13 mouse cellular contexts compared by ENCODE assay signal in genomic region chr4:154983767-154984166, GRCm38 (mm10). TPM values are rescaled to one million over a fixed set of nuclear protein-coding genes. Genes with fewer than 3 reads are reported as not detected.
DNase-seq lines count a peak whose midpoint lies in the region; ATAC-seq lines count a peak whose summit lies in the region.
"Had no signal": no experiment of that assay in that cellular context is flagged by ENCODE, and none has a peak within 500 bp of the region (broad histone marks: within the 10 kb centered on the region; RNA-seq: fewer than 3 reads in every experiment).

No protein-coding gene starts in this region.

- peak overlapping the region; percentile 13; the same call in 1 of the 2 replicates for H3K4me3 ChIP-seq in forebrain, embryonic 10.5 days
- no peak overlapping the region for H3K4me3 ChIP-seq in forebrain, embryonic 16.5 days (replicated peaks; ENCODE audit: low read length)
- no peak overlapping the region for H3K4me3 ChIP-seq in hindbrain, embryonic 15.5 days

- DNase-seq in forebrain, embryonic 10.5 days (ENCODE audit: extremely low spot score, low spot score): no peak
- peak; percentile 32 for DNase-seq in retina, postnatal 1 day
- no peak for DNase-seq in retina, embryonic 14.5 days (ENCODE audit: low spot score)
- DNase-seq in layer of hippocampus, postnatal 36 days: no peak
- DNase-seq in lung, postnatal 4 days: no peak
- DNase-seq: B cell, adult 2 months; heart, postnatal 14 days; kidney, postnatal 25 days; left cerebral cortex, postnatal 4 days had no signal

- H3K27ac ChIP-seq in forebrain, embryonic 10.5 days: peak overlapping the region; percentile 17
- no peak overlapping the region for H3K27ac ChIP-seq in forebrain, embryonic 16.5 days (ENCODE audit: low read length)
- H3K27ac ChIP-seq in hindbrain, embryonic 15.5 days (replicated peaks): no peak overlapping the region

- no peak overlapping the region for H3K4me2 ChIP-seq in forebrain, embryonic 16.5 days (ENCODE audit: low read length)
- H3K4me2 ChIP-seq in hindbrain, embryonic 15.5 days: 0 out of 2 replicates have a peak overlapping the region, but pooled peaks have one; percentile 8

- H3K9ac ChIP-seq in forebrain, embryonic 16.5 days (replicated peaks; ENCODE audit: low read depth, low read length): no peak overlapping the region
- peak overlapping the region; percentile 6; the same call in 1 of the 2 replicates for H3K9ac ChIP-seq in hindbrain, embryonic 15.5 days

- H3K27me3 ChIP-seq in forebrain, embryonic 10.5 days (ENCODE audit: poor library complexity, severe bottlenecking): peaks cover 60% of the 10 kb centered on the region
- no peaks in the 10 kb centered on the region for H3K27me3 ChIP-seq in forebrain, embryonic 16.5 days (replicated peaks; ENCODE audit: control insufficient read depth, insufficient read depth, low read length)
- no peaks in the 10 kb centered on the region for H3K27me3 ChIP-seq in hindbrain, embryonic 15.5 days

- peaks cover 36% of the 10 kb centered on the region for H3K36me3 ChIP-seq in forebrain, embryonic 10.5 days (replicated peaks)
- peaks cover 9% of the 10 kb centered on the region for H3K36me3 ChIP-seq in forebrain, embryonic 16.5 days (ENCODE audit: control insufficient read depth, insufficient read depth)
- peaks cover 15% of the 10 kb centered on the region for H3K36me3 ChIP-seq in hindbrain, embryonic 15.5 days

- ATAC-seq in forebrain, embryonic 16.5 days: no peak
- ATAC-seq in hindbrain, embryonic 15.5 days (ENCODE audit: low FRiP score, low read depth): no peak
- ATAC-seq in erythroid progenitor cell, adult 5-6 weeks (replicated peaks; ENCODE audit: low FRiP score, poor library complexity, severe bottlenecking): no peak

- H3K9me3 ChIP-seq in forebrain, embryonic 10.5 days: no peaks in the 10 kb centered on the region
- H3K9me3 ChIP-seq in forebrain, embryonic 16.5 days (ENCODE audit: control insufficient read depth, low read length): no peaks in the 10 kb centered on the region
- H3K9me3 ChIP-seq in hindbrain, embryonic 15.5 days: no peaks in the 10 kb centered on the region

- WGBS in forebrain, embryonic 10.5 days: 16% methylated on average over 24 of the region's 24 CpGs
- 16% methylated on average over 24 of the region's 24 CpGs for WGBS in forebrain, embryonic 16.5 days
- WGBS in hindbrain, embryonic 15.5 days: 15% methylated on average over 23 of the region's 24 CpGs

- peaks cover 45% of the 10 kb centered on the region for H3K4me1 ChIP-seq in forebrain, embryonic 10.5 days
- peaks cover 10% of the 10 kb centered on the region for H3K4me1 ChIP-seq in forebrain, embryonic 16.5 days (replicated peaks; ENCODE audit: control insufficient read depth, insufficient read depth, low read length)
- H3K4me1 ChIP-seq in hindbrain, embryonic 15.5 days (replicated peaks): peaks cover 5% of the 10 kb centered on the region

RNA-seq across cellular contexts. Expression of gene Pank4, which starts 19.8 kb away (rescaled TPM):
- polyA plus RNA-seq in forebrain, embryonic 10.5 days (2016; fragmentation: Nextera tagmentation; extraction: Ambion mirVana): 46.8 and 51.8 TPM in 2 replicates
- 47.1 and 47.3 TPM in 2 replicates for polyA plus RNA-seq in forebrain, embryonic 16.5 days (2015; fragmentation: Nextera tagmentation; extraction: Ambion mirVana)
- 35.9 and 37.3 TPM in 2 replicates for polyA plus RNA-seq in hindbrain, embryonic 15.5 days (2015; fragmentation: Nextera tagmentation; extraction: Ambion mirVana)
- 10 to 100 TPM; 40.6 to 40.8 TPM for total RNA-seq in layer of hippocampus, postnatal 36 days (2021)
- 61.3 and 78.0 TPM in 2 replicates for total RNA-seq in erythroid progenitor cell, adult 5-6 weeks (2015; ENCODE audit: low replicate concordance)
- total RNA-seq in erythroid progenitor cell, adult 5-6 weeks (2017; ENCODE audit: low replicate concordance): 40.0 and 50.1 TPM in 2 replicates

RNA-seq across cellular contexts. Expression of gene Hes5, which starts 23.0 kb away (rescaled TPM):
- 272 and 295 TPM in 2 replicates for polyA plus RNA-seq in forebrain, embryonic 10.5 days (2016; fragmentation: Nextera tagmentation; extraction: Ambion mirVana)
- polyA plus RNA-seq in forebrain, embryonic 16.5 days (2015; fragmentation: Nextera tagmentation; extraction: Ambion mirVana): 91.4 and 100 TPM in 2 replicates
- 159 and 196 TPM in 2 replicates for polyA plus RNA-seq in hindbrain, embryonic 15.5 days (2015; fragmentation: Nextera tagmentation; extraction: Ambion mirVana)
- 10 to 100 TPM; 17.6 to 28.1 TPM for total RNA-seq in layer of hippocampus, postnatal 36 days (2021)
- total RNA-seq in erythroid progenitor cell, adult 5-6 weeks (2015; ENCODE audit: low replicate concordance): not detected in 2 replicates
- total RNA-seq in erythroid progenitor cell, adult 5-6 weeks (2017; ENCODE audit: low replicate concordance): not detected in 2 replicates
- total RNA-seq: gastrocnemius, adult 8-10 months; heart, postnatal 14 days had no signal

RNA-seq across cellular contexts. Expression of gene Tnfrsf14, which starts 55.4 kb away (rescaled TPM):
- 0.68 and 0.93 TPM in 2 replicates for polyA plus RNA-seq in forebrain, embryonic 10.5 days (2016; fragmentation: Nextera tagmentation; extraction: Ambion mirVana)
- 0.27 TPM in 1 of 2 replicates, not detected in the other for polyA plus RNA-seq in forebrain, embryonic 16.5 days (2015; fragmentation: Nextera tagmentation; extraction: Ambion mirVana)
- polyA plus RNA-seq in hindbrain, embryonic 15.5 days (2015; fragmentation: Nextera tagmentation; extraction: Ambion mirVana): 0.64 and 0.71 TPM in 2 replicates
- total RNA-seq in layer of hippocampus, postnatal 36 days (2021): 1 to 10 TPM in 1 of 2 experiments, under 1 TPM in 1; 0.60 to 1.1 TPM
- 845 and 899 TPM in 2 replicates for total RNA-seq in erythroid progenitor cell, adult 5-6 weeks (2015; ENCODE audit: low replicate concordance)
- total RNA-seq in erythroid progenitor cell, adult 5-6 weeks (2017; ENCODE audit: low replicate concordance): 775 and 1,097 TPM in 2 replicates
